Mouse (Mus musculus) kidney, postnatal 0 days (tissue): ENCODE measurements at regions not wholly inside any gene's neighbourhood (a gene's known extent, or its start where the extent isn't known, plus 50 kb on each side); places are given as distances from the start of the nearest gene placed in this dataset.

ENCODE experiments used
- ATAC-seq: fragments of 200-750 bp; cut with Nextera tagmentation; replicated peaks from 2 replicates; pipeline ENCODE4 v1.8.0; 2017; ENCODE audit warnings: low read depth, moderate number of reproducible peaks, moderate TSS enrichment, moderate library complexity; ENCODE audit not compliant: low FRiP score
- DNase-seq: peaks from one replicate; pipeline ENCODE4 v3.0.0-alpha.2; 2016; ENCODE audit warnings: low spot score
- H3K27ac ChIP-seq: fragments of 300-500 bp; sonication (generic); 2 replicates; pipeline ENCODE4 v1.5.1; 2014; ENCODE audit warnings: mild to moderate bottlenecking
- H3K27me3 ChIP-seq: fragments of 300-500 bp; sonication (generic); 2 replicates; pipeline ENCODE4 v1.6.1; 2014; ENCODE audit warnings: low read length, mixed read lengths; ENCODE audit not compliant: insufficient read depth
- H3K36me3 ChIP-seq: fragments of 300-500 bp; sonication (generic); 2 replicates; pipeline ENCODE4 v1.6.1; 2014; ENCODE audit warnings: low read length, mixed read lengths; ENCODE audit not compliant: insufficient read depth
- H3K4me1 ChIP-seq: fragments of 300-500 bp; sonication (generic); replicated peaks from 2 replicates; pipeline ENCODE4 v1.6.1; 2014; ENCODE audit warnings: antibody characterized with exemption, low read length, mixed read lengths; ENCODE audit not compliant: insufficient read depth
- H3K4me2 ChIP-seq: fragments of 300-500 bp; sonication (generic); 2 replicates; pipeline ENCODE4 v1.6.1; 2014; ENCODE audit warnings: mild to moderate bottlenecking, low read length, moderate library complexity, mixed read lengths
- H3K4me3 ChIP-seq: fragments of 300-500 bp; sonication (generic); replicated peaks from 2 replicates; pipeline ENCODE4 v1.5.1; 2014; ENCODE audit warnings: low read depth, low read length
- H3K9ac ChIP-seq: fragments of 300-500 bp; sonication (generic); 2 replicates; pipeline ENCODE4 v1.6.1; 2014; ENCODE audit warnings: low read depth, low read length
- H3K9me3 ChIP-seq: fragments of 300-500 bp; sonication (generic); replicated peaks from 2 replicates; pipeline ENCODE4 v1.6.1; 2016; ENCODE audit warnings: low read length, inconsistent platforms, mixed read lengths
- CTCF ChIP-seq: IDR thresholded peaks from 2 replicates; pipeline ENCODE4 v1.5.1; 2016; ENCODE audit warnings: antibody characterized with exemption, low read depth, mild to moderate bottlenecking, moderate library complexity
- WGBS: fragments of 180-500 bp; shearing (Covaris S2); extraction: QIAGEN DNeasy Blood & Tissue Kit; methylation state at CpG from one replicate; pipeline ENCODE4 v1.1.7; 2014; 5-methylcytosine and 5-hydroxymethylcytosine counted together

DNA sequence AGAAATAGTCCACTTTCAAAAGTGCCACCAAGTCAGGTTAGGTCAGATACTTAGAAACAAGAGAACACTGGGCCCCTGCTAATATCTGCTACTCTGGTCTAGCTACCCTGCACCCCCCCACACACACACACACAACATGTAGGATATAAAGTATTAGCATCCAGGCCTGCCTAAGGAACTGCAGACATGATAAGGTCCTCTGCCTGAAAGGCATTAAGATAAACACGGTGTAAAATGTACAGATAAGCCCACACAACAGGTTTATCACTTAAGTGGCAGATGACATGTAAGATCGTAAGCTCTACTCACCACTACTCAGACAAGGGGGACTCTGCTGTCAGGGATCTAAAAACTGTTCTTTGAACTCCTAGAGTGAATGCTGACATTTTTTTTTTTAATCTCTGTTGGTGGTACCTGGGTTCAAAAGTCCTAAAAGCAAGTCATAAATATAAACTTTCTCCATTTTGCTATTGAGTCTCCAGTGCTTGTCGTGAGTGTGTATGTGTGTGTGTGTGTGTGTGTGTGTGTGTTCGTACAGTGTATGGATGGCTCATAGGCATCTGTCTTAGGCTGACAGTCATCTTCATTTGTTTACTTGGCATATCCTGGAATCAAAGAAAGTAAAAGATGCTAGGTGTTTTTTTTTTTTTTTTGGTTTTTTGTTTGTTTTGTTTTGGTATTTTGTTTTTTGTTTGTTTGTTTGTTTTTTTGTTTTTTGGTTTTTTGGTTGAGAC lies 52.2 kb downstream of the Gm9817 start:
- H3K9me3 ChIP-seq, result no peaks in the 10 kb centered on the region
- no peak for DNase-seq
- no peaks in the 10 kb centered on the region for H3K4me1 ChIP-seq
- H3K27ac ChIP-seq, result no peak overlapping the region
- TF ChIP-seq CTCF, result no peak
- no peaks in the 10 kb centered on the region for H3K36me3 ChIP-seq
- H3K27me3 ChIP-seq, result no peaks in the 10 kb centered on the region
- H3K4me3 ChIP-seq, result no peak overlapping the region
- no peak overlapping the region for H3K9ac ChIP-seq
- no peak for ATAC-seq
- WGBS, result 69% methylated on average over 4 of the region's 4 CpGs
- no peak overlapping the region for H3K4me2 ChIP-seq

GRCm38 (mm10) chr13:45140616-45141015 lies 62.1 kb downstream of the Gm9817 start:
- Histone ChIP-seq H3K27me3 (no peaks in the 10 kb centered on the region), H3K36me3 (no peaks in the 10 kb centered on the region), H3K4me2 (no peak overlapping the region), H3K9me3 (no peaks in the 10 kb centered on the region), H3K27ac (no peak overlapping the region), H3K4me1 (no peaks in the 10 kb centered on the region), H3K4me3 (no peak overlapping the region), H3K9ac (no peak overlapping the region)
- 79% methylated on average over 2 of the region's 2 CpGs for WGBS
- no peak for ATAC-seq
- TF ChIP-seq CTCF, result no peak
- DNase-seq, result no peak

- no peaks in the 10 kb centered on the region for H3K36me3 ChIP-seq
- H3K4me3 ChIP-seq, result no peak overlapping the region
- H3K27me3 ChIP-seq, result no peaks in the 10 kb centered on the region
- WGBS, result 77% methylated on average over 6 of the region's 6 CpGs
- H3K4me2 ChIP-seq, result no peak overlapping the region
- no peak for TF ChIP-seq CTCF
- H3K27ac ChIP-seq, result no peak overlapping the region
- DNase-seq, result no peak
- no peaks in the 10 kb centered on the region for H3K4me1 ChIP-seq
- ATAC-seq, result no peak
- H3K9me3 ChIP-seq, result no peaks in the 10 kb centered on the region
- no peak overlapping the region for H3K9ac ChIP-seq
Measured at GRCm38 (mm10) chr13:45145129-45145528, 66.6 kb downstream of the Gm9817 start.

- no peaks in the 10 kb centered on the region for H3K9me3 ChIP-seq
- ATAC-seq (no peak), DNase-seq (peak; percentile 27)
- WGBS, result 69% methylated on average over 3 of the region's 3 CpGs
- H3K27me3 ChIP-seq, result no peaks in the 10 kb centered on the region
- H3K9ac ChIP-seq, result no peak overlapping the region
- H3K4me2 ChIP-seq, result no peak overlapping the region
- TF ChIP-seq CTCF, result peak; percentile 53
- H3K27ac ChIP-seq, result no peak overlapping the region
- H3K36me3 ChIP-seq, result no peaks in the 10 kb centered on the region
- no peaks in the 10 kb centered on the region for H3K4me1 ChIP-seq
- no peak overlapping the region for H3K4me3 ChIP-seq
Measured at GRCm38 (mm10) chr13:45156223-45156622, 77.7 kb downstream of the Gm9817 start.

DNA sequence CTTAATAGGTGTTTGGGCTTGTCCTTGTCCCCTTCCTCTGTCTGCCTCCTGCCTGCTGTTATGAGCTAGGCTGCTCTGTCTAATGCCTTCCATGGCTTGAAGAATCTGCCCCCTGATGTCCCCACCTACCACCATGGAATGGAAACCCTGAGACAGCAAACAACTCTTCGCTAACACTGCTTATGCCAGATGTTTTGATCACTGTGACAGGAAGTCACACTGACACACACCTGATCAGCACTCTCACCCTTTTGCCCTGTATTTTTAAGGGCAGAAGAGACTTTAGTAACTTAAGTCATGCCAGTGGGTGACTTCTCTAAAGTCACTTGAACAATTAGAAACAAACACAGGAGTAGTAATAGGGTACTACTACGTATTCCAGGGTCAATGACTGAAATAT lies 78.5 kb downstream of the Gm9817 start:
- DNase-seq (no peak), ATAC-seq (no peak)
- Histone ChIP-seq H3K27ac (no peak overlapping the region), H3K4me3 (no peak overlapping the region), H3K9me3 (no peaks in the 10 kb centered on the region), H3K9ac (no peak overlapping the region), H3K4me2 (no peak overlapping the region), H3K4me1 (no peaks in the 10 kb centered on the region), H3K36me3 (no peaks in the 10 kb centered on the region), H3K27me3 (no peaks in the 10 kb centered on the region)
- WGBS, result 84% methylated on average over 2 of the region's 2 CpGs
- TF ChIP-seq CTCF, result no peak

GRCm38 (mm10) chr13:45160281-45160680 lies 81.8 kb downstream of the Gm9817 start:
- no peak overlapping the region for H3K9ac ChIP-seq
- no peak for TF ChIP-seq CTCF
- DNase-seq (no peak), ATAC-seq (no peak)
- no peaks in the 10 kb centered on the region for H3K27me3 ChIP-seq
- H3K27ac ChIP-seq, result no peak overlapping the region
- H3K9me3 ChIP-seq, result no peaks in the 10 kb centered on the region
- H3K36me3 ChIP-seq, result no peaks in the 10 kb centered on the region
- 80% methylated on average over 5 of the region's 5 CpGs for WGBS
- H3K4me1 ChIP-seq, result no peaks in the 10 kb centered on the region
- H3K4me2 ChIP-seq, result no peak overlapping the region
- no peak overlapping the region for H3K4me3 ChIP-seq
